Mouse (Mus musculus) embryonic facial prominence, embryonic 15.5 days (tissue): ENCODE results near the gene BC004004. TPM values are rescaled to one million over a fixed set of nuclear protein-coding genes. Genes with fewer than 3 reads are reported as not detected.
"Not testable (repeated sequence)": the region's sequence is repeated elsewhere in the genome, so short reads cannot be mapped to it uniquely, and the experiment has no call there.

ENCODE experiments used
- ATAC-seq: fragments of 200-750 bp; cut with Nextera tagmentation; 2 replicates; pipeline ENCODE4 v1.8.0; 2017; ENCODE audit warnings: low read depth, moderate TSS enrichment; ENCODE audit not compliant: insufficient number of reproducible peaks, low FRiP score, low TSS enrichment
- H3K27ac ChIP-seq: fragments of 300-500 bp; sonication (generic); replicated peaks from 2 replicates; pipeline ENCODE4 v1.5.1; 2015; ENCODE audit warnings: mild to moderate bottlenecking, inconsistent platforms
- H3K27me3 ChIP-seq: fragments of 300-500 bp; sonication (generic); 2 replicates; pipeline ENCODE4 v1.6.1; 2015; ENCODE audit warnings: inconsistent platforms
- H3K36me3 ChIP-seq: fragments of 300-500 bp; sonication (generic); 2 replicates; pipeline ENCODE4 v1.6.1; 2015; ENCODE audit warnings: mild to moderate bottlenecking, inconsistent platforms
- H3K4me1 ChIP-seq: fragments of 300-500 bp; sonication (generic); 2 replicates; pipeline ENCODE4 v1.6.1; 2015; ENCODE audit warnings: inconsistent platforms
- H3K4me2 ChIP-seq: fragments of 300-500 bp; sonication (generic); replicated peaks from 2 replicates; pipeline ENCODE4 v1.6.1; 2015; ENCODE audit warnings: mild to moderate bottlenecking, inconsistent platforms
- H3K4me3 ChIP-seq: fragments of 300-500 bp; sonication (generic); replicated peaks from 2 replicates; pipeline ENCODE4 v1.5.1; 2015; ENCODE audit warnings: mild to moderate bottlenecking, inconsistent platforms
- H3K9ac ChIP-seq: fragments of 300-500 bp; sonication (generic); 2 replicates; pipeline ENCODE4 v1.6.1; 2015; ENCODE audit warnings: inconsistent platforms
- H3K9me3 ChIP-seq: fragments of 300-500 bp; sonication (generic); replicated peaks from 2 replicates; pipeline ENCODE4 v1.6.1; 2016; ENCODE audit warnings: inconsistent platforms
- WGBS: fragments of 180-500 bp; shearing (Covaris S2); methylation state at CpG from one replicate; pipeline ENCODE4 v1.1.7; 2015; 5-methylcytosine and 5-hydroxymethylcytosine counted together
- polyA plus RNA-seq: library from polyadenylated mRNA; unstranded; fragments of >200 nt; fragmentation: Nextera tagmentation; extraction: Ambion mirVana; gene quantifications from 2 replicates; pipeline ENCODE4 v1.2.1, GENCODE M21; 2015

The BC004004 gene
- polyA plus RNA-seq, 1 experiment from 2014 or later = 85.8 TPM

- no peak for ATAC-seq
- Histone ChIP-seq H3K4me3 (no peak overlapping the region), H3K9ac (no peak overlapping the region), H3K4me2 (peak overlapping the region; percentile 22; the same call in 1 of the 2 replicates), H3K36me3 (peaks cover 63% of the 10 kb centered on the region), H3K9me3 (no peaks in the 10 kb centered on the region), H3K4me1 (peaks cover 52% of the 10 kb centered on the region), H3K27ac (peak overlapping the region; percentile 92), H3K27me3 (no peaks in the 10 kb centered on the region)
- WGBS = 60% methylated on average over 18 of the region's 18 CpGs
Observed at GRCm38 (mm10) chr17:29340406-29341261, 72.0 kb downstream of the BC004004 start.

- peak overlapping the region; percentile 92 for H3K27ac ChIP-seq
- H3K36me3 ChIP-seq = peaks cover 53% of the 10 kb centered on the region
- H3K4me3 ChIP-seq = no peak overlapping the region; the same call in 1 of the 2 replicates
- peak overlapping the region; percentile 22 for H3K4me2 ChIP-seq
- no peaks in the 10 kb centered on the region for H3K27me3 ChIP-seq
- ATAC-seq = peak; percentile 20
- 12% methylated on average over 9 of the region's 9 CpGs for WGBS
- no peak overlapping the region for H3K9ac ChIP-seq
- H3K4me1 ChIP-seq = peaks cover 62% of the 10 kb centered on the region
- no peaks in the 10 kb centered on the region for H3K9me3 ChIP-seq
Observed at GRCm38 (mm10) chr17:29341591-29342003, 73.0 kb downstream of the BC004004 start.

- H3K9me3 ChIP-seq = no peaks in the 10 kb centered on the region
- H3K36me3 ChIP-seq = peaks cover 47% of the 10 kb centered on the region
- H3K27ac ChIP-seq = peak overlapping the region; percentile 92
- peak overlapping the region; percentile 22; the same call in 1 of the 2 replicates for H3K4me2 ChIP-seq
- 42% methylated on average over 13 of the region's 13 CpGs for WGBS
- H3K9ac ChIP-seq = no peak overlapping the region
- no peak overlapping the region for H3K4me3 ChIP-seq
- H3K4me1 ChIP-seq = peaks cover 64% of the 10 kb centered on the region
- peak; percentile 56 for ATAC-seq
- H3K27me3 ChIP-seq = no peaks in the 10 kb centered on the region
Observed at GRCm38 (mm10) chr17:29342010-29342910, 73.7 kb downstream of the BC004004 start.

- Histone ChIP-seq H3K36me3 (peaks cover 37% of the 10 kb centered on the region), H3K9me3 (no peaks in the 10 kb centered on the region), H3K9ac (no peak overlapping the region), H3K4me2 (no peak overlapping the region), H3K4me3 (no peak overlapping the region), H3K27me3 (no peaks in the 10 kb centered on the region), H3K4me1 (peaks cover 68% of the 10 kb centered on the region), H3K27ac (no peak overlapping the region)
- no peak for ATAC-seq
- 84% methylated on average over 5 of the region's 5 CpGs for WGBS
Observed at GRCm38 (mm10) chr17:29343241-29343640, 74.7 kb downstream of the BC004004 start.

- Histone ChIP-seq H3K9ac (no peak overlapping the region), H3K4me3 (no peak overlapping the region), H3K36me3 (peaks cover 17% of the 10 kb centered on the region), H3K4me1 (peaks cover 59% of the 10 kb centered on the region), H3K27me3 (no peaks in the 10 kb centered on the region), H3K9me3 (no peaks in the 10 kb centered on the region), H3K4me2 (no peak overlapping the region), H3K27ac (no peak overlapping the region)
- 87% methylated on average over 12 of the region's 12 CpGs for WGBS
- ATAC-seq = no peak
Observed at GRCm38 (mm10) chr17:29345272-29345671, 76.7 kb downstream of the BC004004 start.

GRCm38 (mm10) chr17:29346496-29347125 is 78.0 kb downstream of the BC004004 start:
- WGBS = 2% methylated on average over 11 of the region's 11 CpGs
- peak overlapping the region; percentile 62 for H3K4me2 ChIP-seq
- peak overlapping the region; percentile 91 for H3K27ac ChIP-seq
- peaks cover 45% of the 10 kb centered on the region for H3K4me1 ChIP-seq
- H3K9ac ChIP-seq = peak overlapping the region; percentile 97
- peaks cover 15% of the 10 kb centered on the region; the same call in 1 of the 2 replicates for H3K36me3 ChIP-seq
- H3K27me3 ChIP-seq = no peaks in the 10 kb centered on the region
- H3K4me3 ChIP-seq = peak overlapping the region; percentile 92
- ATAC-seq = no peak
- no peaks in the 10 kb centered on the region for H3K9me3 ChIP-seq

- peaks cover 15% of the 10 kb centered on the region; the same call in 1 of the 2 replicates for H3K36me3 ChIP-seq
- H3K9ac ChIP-seq = peak overlapping the region; percentile 97
- ATAC-seq = peak; percentile 13; the same call in 1 of the 2 replicates
- peak overlapping the region; percentile 92 for H3K4me3 ChIP-seq
- peak overlapping the region; percentile 62 for H3K4me2 ChIP-seq
- no peaks in the 10 kb centered on the region for H3K27me3 ChIP-seq
- peaks cover 39% of the 10 kb centered on the region for H3K4me1 ChIP-seq
- H3K27ac ChIP-seq = peak overlapping the region; percentile 91
- no peaks in the 10 kb centered on the region for H3K9me3 ChIP-seq
- under 1% methylated on average over 45 of the region's 45 CpGs for WGBS
Observed at GRCm38 (mm10) chr17:29347126-29347644, 78.6 kb downstream of the BC004004 start.

GRCm38 (mm10) chr17:29347645-29348256 is 79.2 kb downstream of the BC004004 start, which contains the start of gene Mtch1:
Gene Mtch1, minus strand, starts transcription at chr17:29347934.
- Histone ChIP-seq H3K4me2 (peak within 1 kb of the TSS; percentile 62), H3K27me3 (no peaks in the 10 kb centered on the region)
- WGBS = under 1% methylated on average over 50 of the region's 53 CpGs

GRCm38 (mm10) chr17:29348996-29349395 is 80.4 kb downstream of the BC004004 start:
- no peaks in the 10 kb centered on the region for H3K9me3 ChIP-seq
- H3K4me2 ChIP-seq = no peak overlapping the region
- peaks cover 26% of the 10 kb centered on the region for H3K4me1 ChIP-seq
- 0 out of 2 replicates have a peak, but pooled peaks cover 5% of the 10 kb centered on the region for H3K36me3 ChIP-seq
- no peak overlapping the region for H3K4me3 ChIP-seq
- H3K27ac ChIP-seq = no peak overlapping the region
- no peak for ATAC-seq
- H3K9ac ChIP-seq = no peak overlapping the region
- no peaks in the 10 kb centered on the region for H3K27me3 ChIP-seq
- 75% methylated on average over 2 of the region's 2 CpGs for WGBS

More at GRCm38 (mm10) chr17:29347645-29348256, 79.2 kb downstream of the BC004004 start, which contains the start of gene Mtch1:
- Histone ChIP-seq H3K9me3 (no peaks in the 10 kb centered on the region), H3K36me3 (peaks cover 13% of the 10 kb centered on the region; the same call in 1 of the 2 replicates), H3K4me3 (peak within 1 kb of the TSS; percentile 92), H3K4me1 (peaks cover 34% of the 10 kb centered on the region), H3K27ac (peak within 1 kb of the TSS; percentile 91), H3K9ac (peak within 1 kb of the TSS; percentile 97)
- ATAC-seq = peak; percentile 96

- H3K36me3 ChIP-seq, H3K4me2 ChIP-seq, H3K4me3 ChIP-seq, H3K27ac ChIP-seq, H3K27me3 ChIP-seq, H3K9ac ChIP-seq, ATAC-seq, H3K9me3 ChIP-seq: not testable (repeated sequence)
- peaks cover 18% of the 10 kb centered on the region for H3K4me1 ChIP-seq
- 71% methylated on average over 5 of the region's 5 CpGs for WGBS
Observed at GRCm38 (mm10) chr17:29351056-29351455, 82.5 kb downstream of the BC004004 start.
